Mouse (Mus musculus) CD8-positive naive resting alpha-beta T cell, adult 2 months (primary cell): ENCODE measurements around the gene Bach2.

Experiments used
- DNase-seq, 2 experiments: peaks; one replicate each; pipeline ENCODE4 v3.0.0; 2022; ENCODE audit warnings: low read depth in 2 of 2, low spot score in 2 of 2

Bach2 gene

DNA sequence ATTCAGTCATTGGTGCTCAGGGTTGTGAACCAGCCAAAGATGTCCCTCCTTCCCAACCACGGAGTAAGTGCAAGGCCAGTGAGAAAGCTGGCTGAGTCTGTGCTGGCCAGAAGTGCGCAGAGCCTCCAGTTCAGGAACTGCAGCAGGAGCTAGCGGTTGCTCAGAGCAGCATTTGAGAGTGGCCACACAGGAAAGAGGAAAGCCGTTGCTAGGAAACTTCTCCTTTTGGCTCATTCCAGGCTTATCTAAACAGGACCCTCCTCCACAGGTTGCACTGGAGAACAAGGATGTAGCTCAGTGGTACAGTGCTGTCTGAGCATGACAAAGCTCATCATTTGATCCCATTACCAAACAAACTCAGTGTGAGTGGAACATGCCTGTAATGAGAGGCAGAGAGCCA, 114.2 kb downstream of the Bach2 start:
- DNase-seq: no peak

DNA sequence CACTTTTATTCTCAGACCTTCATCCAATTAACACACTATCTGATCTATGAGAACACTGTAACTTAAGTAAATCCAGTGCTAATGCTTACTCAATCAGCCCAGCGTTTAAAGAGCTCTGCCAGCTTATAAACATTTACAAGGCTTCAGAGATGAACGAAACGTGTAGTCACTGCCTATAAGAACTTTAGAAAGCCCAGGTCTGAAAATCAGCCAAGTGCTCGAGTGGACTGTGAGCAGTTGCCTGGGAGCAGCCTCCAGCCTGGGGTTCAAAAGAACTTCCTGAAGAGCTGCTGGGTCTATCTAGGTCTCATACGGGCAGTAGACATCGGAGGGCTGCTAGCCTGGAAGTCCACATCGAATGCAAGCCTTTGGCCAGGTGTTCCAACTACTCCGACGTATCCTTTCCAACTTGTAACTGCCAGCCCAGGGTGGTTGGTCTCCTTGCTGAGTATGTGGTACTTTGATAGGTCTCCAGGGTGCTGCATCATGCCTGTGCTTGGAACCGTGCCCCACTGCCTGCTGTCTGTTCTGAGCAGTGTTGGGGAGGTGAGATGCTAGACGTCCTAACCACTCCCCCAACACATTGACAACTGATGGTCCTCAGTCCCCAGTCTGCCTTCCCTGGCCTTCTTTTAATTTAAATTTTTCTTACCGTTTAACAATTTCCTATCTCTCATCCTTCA, 117.5 kb downstream of the Bach2 start:
- DNase-seq: no peak

DNA sequence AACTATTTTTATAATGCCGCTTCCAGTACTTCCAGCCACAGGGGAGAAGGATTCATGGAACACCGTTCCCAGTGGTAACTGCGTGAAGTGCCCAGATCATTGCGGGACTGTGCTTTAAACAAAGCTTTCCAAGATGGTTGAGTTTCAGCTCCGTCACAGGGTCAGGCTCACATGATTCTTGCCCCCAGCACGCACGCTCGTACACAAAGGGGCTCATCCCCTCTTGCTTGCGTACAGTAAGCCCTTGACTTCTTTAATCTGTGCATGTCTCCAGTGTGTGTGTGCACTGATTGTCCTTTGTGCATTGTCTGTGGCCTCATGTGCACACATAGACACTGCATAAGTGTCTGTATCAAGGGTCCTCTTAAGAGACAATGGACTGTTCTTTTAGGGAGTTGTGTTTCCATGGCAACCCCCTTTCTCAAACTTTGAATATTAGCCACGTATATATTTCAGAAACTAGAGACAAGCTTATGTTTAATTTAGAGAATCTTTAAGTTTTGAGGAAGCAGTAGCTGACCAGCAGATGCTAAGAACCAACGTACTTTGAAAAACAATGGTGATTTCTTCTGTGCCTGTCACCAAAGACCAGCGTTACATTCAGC, 119.5 kb downstream of the Bach2 start:
- DNase-seq: no peak

DNA sequence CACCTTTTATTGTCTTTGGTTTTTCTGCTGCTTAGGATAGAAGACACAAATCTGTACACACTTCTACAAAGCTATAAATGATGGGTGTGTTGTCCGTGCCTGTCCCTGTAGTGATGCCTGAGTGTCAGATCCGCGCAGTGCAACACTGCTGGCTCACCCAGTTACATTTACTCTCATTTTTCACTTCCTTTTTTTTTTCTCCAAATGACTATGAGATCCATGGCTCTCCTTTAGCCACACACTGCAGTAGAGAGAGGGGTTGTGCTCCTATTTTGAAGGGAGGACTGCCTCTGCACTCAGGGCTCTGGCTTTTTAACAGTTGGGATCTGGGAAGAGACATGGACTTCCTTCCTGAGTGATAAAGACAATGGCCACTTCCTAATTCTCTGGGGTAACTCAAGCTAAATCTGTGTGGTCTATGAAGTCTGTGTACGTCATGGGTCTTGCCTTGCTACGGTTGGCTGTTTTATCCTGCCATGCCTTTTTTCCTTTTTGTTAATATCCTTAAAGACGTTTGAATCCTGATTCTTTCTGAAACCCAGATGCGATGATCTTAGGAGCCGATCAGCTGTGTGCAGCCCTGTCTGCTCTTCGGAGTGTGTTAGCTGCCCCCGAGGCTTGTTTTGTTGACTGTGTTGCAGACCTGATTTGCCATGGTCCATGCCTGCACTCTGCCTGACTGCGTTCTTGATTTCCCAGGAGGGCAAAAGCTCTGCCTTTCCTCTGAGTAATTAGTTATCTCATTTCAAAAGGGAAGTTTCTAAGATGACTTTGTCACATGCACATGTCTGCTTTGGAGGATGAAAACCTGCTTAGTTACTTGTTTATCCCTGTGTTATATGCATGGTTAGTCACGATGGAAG, 120.2 kb downstream of the Bach2 start:
- DNase-seq: no peak

DNA sequence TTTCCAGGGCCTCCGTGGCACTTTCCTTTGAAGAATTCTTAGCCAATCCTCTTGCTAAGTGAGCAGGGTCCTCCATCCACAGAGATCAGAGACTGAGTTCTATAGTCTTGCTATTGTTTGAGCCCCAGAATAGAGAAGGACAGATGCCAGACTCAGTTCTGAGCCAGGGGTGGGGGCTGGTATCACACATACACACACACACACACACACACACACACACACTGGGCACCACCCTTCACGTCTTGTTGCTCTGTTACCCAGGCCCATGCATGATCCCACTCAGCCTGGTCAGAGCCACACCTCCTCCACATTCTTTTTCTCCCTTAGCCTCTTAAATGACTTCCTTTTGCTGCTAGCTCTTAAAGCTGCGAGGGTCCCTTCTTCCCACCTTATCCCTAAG, 121.0 kb downstream of the Bach2 start:
- no peak for DNase-seq

DNA sequence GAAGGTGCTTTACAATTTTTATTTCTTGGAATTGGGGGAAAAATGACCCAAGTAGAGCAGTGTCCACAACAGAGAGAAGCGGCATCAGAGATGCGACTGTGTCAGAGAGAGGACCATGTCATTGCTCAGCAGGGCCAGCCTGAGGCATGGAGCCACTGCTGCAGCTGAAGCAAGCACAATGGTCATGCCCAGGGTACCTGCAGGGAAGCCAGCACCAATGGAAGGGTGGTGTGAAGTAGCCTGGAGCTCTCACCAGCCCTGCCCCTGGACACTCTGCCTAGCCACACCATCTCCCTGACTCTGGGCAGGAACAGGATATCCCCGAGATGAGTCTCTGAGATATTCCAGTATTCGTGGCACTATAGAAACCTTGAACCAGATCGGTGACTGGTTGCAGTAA, 121.9 kb downstream of the Bach2 start:
- DNase-seq: no peak

DNA sequence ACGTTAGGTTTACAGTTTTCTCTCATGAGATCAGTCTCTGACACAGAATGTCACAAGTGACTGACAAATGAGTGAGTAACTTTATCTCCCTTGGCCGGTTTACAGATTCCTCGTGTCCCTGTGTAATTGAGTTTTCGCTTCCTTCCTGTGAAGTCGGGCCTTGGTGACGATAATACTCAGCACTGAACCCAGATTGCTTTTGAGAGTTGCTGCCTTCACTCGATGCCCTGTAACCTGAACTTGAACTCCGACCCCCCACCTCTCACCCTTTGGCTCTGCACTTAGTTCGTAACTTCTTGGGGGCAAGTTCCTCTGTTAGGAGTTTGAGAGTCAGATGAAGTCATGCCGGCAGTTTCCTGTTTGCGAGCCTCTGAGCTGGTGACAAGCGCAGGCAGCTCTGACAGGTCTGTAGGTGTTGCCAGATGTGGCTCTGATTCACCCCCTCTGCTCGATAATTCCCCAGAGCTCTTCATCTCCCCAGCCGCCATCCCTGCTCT, 124.9 kb downstream of the Bach2 start:
- DNase-seq: peak; percentile 87

DNA sequence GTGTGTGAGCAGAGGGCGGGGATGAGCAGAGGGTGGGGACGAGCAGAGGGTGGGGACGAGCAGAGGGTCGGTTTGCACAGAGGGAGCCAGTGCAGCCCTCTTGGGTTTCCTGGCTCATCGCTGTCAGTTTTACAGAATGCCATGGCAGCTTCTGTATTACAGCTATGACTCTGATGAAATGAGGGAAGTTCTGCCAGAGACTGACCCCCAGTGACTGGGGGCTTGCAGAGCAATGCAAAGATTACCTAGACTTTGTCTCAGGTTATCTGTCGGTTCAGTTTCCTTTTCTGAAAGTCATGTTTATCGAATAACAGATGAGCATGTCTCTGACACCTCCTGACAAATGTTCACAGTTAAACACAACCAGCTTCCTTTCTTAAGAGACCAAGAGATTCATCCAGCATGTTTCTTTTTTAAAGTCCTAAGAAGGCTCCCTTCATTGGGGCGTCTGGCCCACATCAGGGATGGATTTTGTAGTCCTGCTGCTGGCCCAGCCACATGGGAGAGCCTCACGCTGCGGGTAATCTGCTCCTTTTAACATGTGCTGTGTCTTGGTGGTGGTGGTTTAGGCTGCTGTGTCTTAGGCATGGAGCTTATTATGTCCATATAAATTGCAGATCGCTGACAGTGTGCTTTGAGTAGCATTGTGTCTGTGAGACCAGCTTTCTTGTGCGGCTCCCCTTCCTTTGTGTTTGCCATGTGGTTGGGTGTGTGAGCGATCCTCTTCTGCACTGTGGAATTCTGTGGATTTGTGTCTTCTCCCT, 126.7 kb downstream of the Bach2 start:
- DNase-seq: no peak

DNA sequence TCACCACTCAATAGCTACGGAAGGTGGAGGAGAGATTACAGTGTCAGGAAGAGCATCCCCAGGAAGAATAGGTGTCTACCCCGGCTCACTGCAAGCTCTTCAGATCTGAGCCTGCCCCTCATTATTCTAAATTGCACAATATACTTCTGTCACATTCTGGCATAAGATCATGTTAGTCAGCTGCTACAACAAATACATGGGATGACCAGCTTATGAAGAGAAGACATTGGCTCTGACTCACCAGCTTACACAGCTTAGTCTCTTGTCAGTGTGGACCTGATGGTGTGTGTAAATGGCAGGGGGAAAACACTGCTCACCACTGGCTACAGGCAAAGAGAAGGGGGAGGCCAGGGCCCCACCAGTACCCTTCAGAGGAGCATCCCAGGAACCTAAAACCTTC, 127.6 kb downstream of the Bach2 start:
- DNase-seq: no peak

DNA sequence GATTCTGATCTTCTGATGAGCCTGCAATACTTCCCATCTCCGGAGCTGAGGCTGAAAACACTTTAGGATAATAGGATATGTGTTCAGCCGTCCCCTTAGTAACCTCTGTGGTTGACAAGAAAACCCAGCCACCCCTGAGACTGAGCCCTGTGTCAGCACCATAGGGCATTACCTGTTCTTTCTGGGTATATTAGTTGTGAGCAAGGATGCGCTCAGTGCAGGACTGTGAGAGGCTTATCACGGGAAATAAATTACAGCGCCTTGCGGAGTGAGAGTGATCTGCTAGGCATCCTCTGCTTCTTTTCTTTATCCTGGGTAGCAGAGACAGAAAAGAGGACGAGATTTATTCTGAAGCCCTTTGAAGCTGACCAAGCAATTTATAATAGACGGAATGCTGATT, 129.7 kb downstream of the Bach2 start:
- DNase-seq: no peak

DNA sequence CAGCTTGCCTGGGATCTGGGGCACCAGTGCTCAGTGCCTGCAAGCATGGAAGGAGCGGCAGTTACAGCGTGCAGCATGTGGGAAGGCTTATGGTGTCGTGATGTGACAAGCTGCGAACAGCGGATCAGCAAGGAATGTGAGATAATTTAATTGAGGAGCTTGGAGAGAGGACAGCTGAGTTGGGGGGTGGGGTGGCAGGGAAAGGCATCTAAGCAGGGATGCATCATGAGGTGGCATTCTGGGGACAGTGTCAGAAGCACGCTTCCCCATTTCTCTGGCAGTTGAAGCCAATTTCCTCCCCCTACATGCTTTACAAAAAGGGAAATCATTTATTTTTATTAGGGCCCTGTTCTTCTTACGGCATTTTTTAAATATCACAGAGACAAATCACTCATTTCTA, 134.5 kb downstream of the Bach2 start:
- DNase-seq: no peak

DNA sequence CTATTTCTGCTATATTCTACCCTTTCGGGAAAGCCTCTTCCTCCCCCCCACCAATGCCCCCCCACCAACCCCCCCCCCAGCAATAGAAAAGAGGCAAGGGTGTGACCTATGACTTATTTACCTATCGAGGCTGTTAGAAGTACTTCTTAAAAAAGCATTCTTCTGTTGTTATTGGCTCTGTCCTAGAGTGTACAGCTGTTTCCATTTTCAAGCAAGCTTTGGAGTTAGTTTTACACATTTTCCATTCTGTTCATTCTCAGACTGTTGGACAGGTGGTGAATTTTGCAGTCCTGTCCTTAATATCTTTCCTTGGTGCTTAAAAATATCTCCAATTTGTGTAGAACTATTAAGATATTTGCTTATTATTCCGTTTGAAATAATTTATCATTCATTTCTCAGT, 134.9 kb downstream of the Bach2 start:
- DNase-seq: no peak

DNA sequence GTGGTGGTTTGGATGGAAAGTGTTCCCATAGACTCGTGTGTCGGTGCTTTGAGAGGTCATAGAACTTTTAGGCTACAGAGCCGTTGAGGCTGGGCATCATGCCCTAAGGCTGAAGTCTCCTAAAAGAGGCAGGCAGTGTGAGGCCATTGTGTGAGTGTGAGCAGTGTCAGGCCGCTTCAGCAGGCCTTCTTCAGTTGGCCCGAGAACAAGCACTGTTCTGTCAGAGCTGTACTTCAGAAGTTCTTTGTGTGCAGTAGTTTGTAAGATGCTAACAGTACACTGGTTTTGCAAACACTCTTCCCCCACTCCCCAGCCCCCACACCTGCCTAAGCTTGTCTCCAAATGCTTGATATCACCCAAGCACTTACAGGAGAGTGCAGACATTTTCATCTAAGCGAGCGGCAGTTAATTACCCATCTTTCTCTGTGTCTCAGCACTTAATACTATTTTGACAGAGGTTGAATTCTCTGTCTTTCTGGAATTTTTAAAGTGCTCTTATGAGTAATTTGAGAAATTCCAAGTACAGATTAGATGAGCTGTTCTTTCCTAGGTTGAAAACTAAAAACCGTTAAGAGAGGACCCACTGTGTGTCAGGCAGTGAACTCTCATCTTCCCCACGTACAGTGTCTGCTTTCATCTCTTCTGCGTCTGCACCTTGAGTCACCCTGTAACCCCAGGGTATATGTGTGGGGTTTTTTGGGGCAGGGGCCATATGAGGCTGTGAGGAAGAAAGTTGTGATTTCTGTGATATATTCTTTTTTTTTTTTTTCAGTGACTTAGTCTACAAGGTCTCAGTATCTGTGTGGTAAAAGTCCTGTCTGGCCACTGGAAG, 136.4 kb downstream of the Bach2 start:
- DNase-seq: no peak

DNA sequence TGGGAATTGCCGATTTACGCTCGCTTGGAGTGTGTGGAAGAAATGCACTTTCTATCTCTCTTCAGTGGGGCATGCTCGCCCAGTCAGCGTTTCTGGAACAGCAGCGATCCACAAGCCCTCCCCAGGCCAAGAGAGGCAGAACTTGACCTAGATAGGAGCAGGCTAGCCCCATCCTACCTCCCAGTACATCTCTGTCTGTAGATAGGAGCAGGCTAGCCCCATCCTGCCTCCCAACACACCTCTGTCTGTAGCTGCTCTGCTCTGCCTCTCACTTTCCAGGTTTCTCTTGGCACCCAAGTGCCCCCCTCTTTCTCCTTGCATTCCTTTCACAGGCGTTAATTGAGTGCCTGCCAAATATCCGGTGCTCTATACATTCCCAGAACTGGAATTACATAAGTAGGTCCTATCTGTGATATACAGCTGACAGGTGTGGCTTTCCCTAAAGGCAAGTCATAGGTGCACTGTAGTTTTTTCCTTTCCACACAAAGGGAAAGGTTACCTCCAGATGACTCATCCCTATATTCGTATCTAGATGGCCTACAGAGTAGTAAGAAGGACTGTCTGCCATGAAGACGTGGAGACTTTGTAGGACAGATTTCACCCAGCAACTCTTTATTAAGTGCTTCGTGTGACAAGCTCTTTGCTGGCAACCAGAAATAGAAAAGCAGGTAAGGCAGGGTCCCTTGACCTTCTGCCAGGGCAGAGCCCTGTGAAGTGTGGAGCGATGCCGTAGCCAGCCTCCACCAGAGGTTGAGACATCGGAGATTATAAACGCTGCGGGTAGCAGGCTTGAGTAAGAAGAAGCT, 137.3 kb downstream of the Bach2 start:
- DNase-seq: no peak

DNA sequence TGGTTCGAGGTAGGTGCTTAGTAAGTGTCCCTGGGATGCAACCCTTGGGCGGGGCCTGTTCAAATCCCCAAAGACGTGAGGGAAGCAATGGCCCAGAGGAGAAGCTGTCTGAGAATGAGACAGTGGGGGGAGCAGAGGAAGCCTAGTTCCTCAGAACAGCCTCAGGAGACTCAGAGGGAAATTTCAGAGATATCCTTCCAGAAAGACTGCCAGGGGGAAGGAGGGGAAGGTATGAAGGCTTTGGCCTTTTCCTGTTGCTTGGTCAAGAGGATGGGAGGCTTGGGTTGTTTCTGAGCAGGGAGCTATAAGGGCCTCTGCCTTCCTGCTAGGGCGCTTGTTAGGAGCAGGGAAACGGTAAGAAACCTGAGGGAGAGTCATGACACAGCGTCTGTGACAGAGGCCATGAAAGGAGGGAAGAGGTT, 137.9 kb downstream of the Bach2 start:
- no peak for DNase-seq

DNA sequence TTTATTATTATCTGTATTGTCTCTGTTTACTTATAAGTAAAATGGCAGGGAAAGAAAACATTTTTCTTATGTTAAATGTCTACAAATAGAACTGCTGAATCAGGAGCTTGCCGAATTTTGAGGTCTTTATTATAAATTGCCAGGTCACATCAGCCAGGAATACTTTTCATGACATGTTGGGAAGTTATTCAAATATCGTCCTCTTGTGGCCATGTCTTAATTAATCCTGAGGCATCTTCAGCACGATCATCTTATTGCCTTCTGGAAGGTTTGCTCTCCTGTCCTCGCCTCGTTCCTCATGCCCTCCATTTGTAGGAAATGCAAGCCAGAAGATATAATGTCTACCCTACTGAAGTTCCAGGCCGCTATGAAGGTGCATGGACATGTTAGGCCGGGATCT, 140.5 kb downstream of the Bach2 start:
- no peak for DNase-seq

DNA sequence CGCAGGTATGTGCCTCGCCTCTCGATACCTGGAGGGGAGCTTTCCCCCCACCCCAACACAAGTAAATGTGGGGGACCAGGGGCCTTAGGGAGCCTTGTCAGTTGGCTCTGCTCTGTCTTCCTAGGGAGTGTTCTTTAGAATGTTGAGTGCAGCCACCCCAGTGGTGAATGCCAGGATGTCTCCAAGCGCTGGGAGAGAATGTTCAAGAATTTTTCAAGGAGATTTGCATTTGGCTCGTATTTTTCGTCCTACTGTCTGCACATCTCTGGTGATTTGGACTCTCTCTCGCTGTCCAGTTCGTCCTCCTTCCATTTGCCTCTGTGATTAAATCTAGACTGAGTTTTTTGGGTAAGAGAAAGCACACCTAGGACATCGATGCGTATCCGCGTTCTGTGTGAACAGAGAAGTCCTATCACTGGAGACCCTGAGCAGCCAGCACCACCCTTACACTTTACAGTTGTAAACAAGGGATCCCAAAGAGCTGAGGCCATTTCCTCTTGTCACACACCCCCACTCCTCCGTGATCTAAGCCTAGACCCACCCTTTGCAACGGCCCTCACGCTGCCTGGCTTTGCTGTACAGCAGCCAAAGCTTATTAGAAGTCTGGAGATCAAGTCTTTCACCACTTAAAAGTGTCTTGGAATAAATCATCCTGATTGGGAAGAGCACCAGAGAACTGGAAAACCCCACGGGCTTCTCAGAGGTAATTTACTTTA, 143.2 kb downstream of the Bach2 start:
- DNase-seq: no peak

DNA sequence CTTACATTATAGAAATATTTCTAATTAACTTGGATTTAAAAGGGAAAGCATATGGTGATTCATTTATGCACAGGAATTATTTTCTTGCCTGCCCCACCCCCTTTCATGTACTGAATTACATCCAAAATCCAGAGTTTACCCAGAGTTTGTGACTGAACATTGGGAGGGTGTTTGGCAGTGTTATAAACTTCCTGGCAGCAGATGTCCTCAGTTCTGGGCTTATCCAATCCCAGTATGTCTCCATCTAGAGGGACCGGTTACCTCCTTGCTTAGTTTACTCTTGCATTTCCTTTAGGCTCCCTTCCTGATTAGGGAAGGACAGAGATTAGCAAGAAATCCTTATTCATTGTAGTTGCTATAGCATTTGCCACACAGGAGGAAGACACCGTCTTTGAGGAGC, 146.5 kb downstream of the Bach2 start:
- DNase-seq: no peak

DNA sequence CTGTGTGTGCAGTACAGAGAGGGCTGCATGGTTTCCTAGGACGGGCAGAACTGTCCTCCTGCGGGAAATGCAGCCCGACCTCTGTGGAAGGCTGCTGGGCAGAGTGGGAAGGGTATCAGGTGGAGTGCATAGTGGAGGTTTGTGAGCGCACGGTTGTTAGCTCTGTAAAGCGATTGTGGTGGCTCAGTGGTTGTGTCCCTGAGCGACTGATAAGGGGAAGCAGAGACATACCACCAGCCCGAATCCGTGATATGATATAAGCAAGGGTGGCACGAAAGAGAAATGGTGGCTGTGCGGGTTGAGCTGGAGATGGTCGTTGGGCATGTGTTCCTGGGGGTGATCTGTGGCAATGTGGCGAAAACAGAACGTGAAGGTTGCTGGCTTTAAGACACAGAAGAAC, 147.0 kb downstream of the Bach2 start:
- no peak for DNase-seq
